In genomic region chr13:67332877-67333276, GRCm38 (mm10) we compare ENCODE assay signal across 8 mouse cellular contexts. TPM values are rescaled to one million over a fixed set of nuclear protein-coding genes. Genes with fewer than 3 reads are reported as not detected.
DNase-seq lines count a peak whose midpoint lies in the region; ATAC-seq and TF ChIP-seq lines count a peak whose summit lies in the region.

No protein-coding gene starts in this region.

- H3K27ac ChIP-seq in heart, adult 2 months: peak overlapping the region; percentile 88
- no peak overlapping the region for H3K27ac ChIP-seq in embryonic fibroblast, embryonic 13.5 days (ENCODE audit: insufficient read depth, low read length)
- peak overlapping the region; percentile 73 for H3K27ac ChIP-seq in limb, embryonic 12.5 days
- no peak overlapping the region for H3K27ac ChIP-seq in neural tube, embryonic 14.5 days (ENCODE audit: low read depth, low read length)

- H3K4me1 ChIP-seq in heart, adult 2 months (ENCODE audit: control insufficient read depth, insufficient read depth, low read length): peaks cover 4% of the 10 kb centered on the region
- H3K4me1 ChIP-seq in embryonic fibroblast, embryonic 13.5 days (ENCODE audit: control insufficient read depth, insufficient read depth, low read length): no peaks in the 10 kb centered on the region
- H3K4me1 ChIP-seq in limb, embryonic 12.5 days (replicated peaks): peaks cover 9% of the 10 kb centered on the region; the same call in 1 of the 2 replicates
- peaks cover 4% of the 10 kb centered on the region; the same call in 1 of the 2 replicates for H3K4me1 ChIP-seq in neural tube, embryonic 14.5 days (ENCODE audit: control insufficient read depth, insufficient read depth, low read length)

- no peaks in the 10 kb centered on the region for H3K27me3 ChIP-seq in heart, adult 2 months (ENCODE audit: control insufficient read depth, insufficient read depth, low read length)
- H3K27me3 ChIP-seq in limb, embryonic 12.5 days: no peaks in the 10 kb centered on the region
- no peaks in the 10 kb centered on the region for H3K27me3 ChIP-seq in neural tube, embryonic 14.5 days (ENCODE audit: control insufficient read depth, insufficient read depth, low read length)

- no peaks in the 10 kb centered on the region; the same call in 1 of the 2 replicates for H3K79me2 ChIP-seq in heart, adult 2 months (replicated peaks; ENCODE audit: control insufficient read depth, insufficient read depth, low read length)

- peak; percentile 27 for ATAC-seq in CD4-positive, CD25-positive, alpha-beta regulatory T cell, adult 4 months
- 0 out of 2 replicates have a peak, but pooled peaks have one; percentile 11 for ATAC-seq in limb, embryonic 12.5 days (ENCODE audit: insufficient number of reproducible peaks, insufficient read depth, low FRiP score, low TSS enrichment, low read depth)
- ATAC-seq in neural tube, embryonic 14.5 days (ENCODE audit: low read depth): peak; percentile 35; the same call in 1 of the 2 replicates

- 47% methylated on average over 1 of the region's 1 CpGs for WGBS in heart, adult 2 months
- 64% methylated on average over 1 of the region's 1 CpGs for WGBS in limb, embryonic 12.5 days
- 75% methylated on average over 1 of the region's 1 CpGs for WGBS in neural tube, embryonic 14.5 days

- H3K4me3 ChIP-seq in heart, adult 2 months: peak overlapping the region; percentile 55
- H3K4me3 ChIP-seq in embryonic fibroblast, embryonic 13.5 days (ENCODE audit: insufficient read depth, low read length): peak overlapping the region; percentile 58
- peak overlapping the region; percentile 55 for H3K4me3 ChIP-seq in limb, embryonic 12.5 days (replicated peaks)
- peak overlapping the region; percentile 40 for H3K4me3 ChIP-seq in neural tube, embryonic 14.5 days (ENCODE audit: low read depth, low read length)

- no peaks in the 10 kb centered on the region for H3K36me3 ChIP-seq in heart, adult 2 months (ENCODE audit: control insufficient read depth, insufficient read depth, low read length)
- H3K36me3 ChIP-seq in limb, embryonic 12.5 days: no peaks in the 10 kb centered on the region
- H3K36me3 ChIP-seq in neural tube, embryonic 14.5 days (ENCODE audit: control insufficient read depth, insufficient read depth, low read length): no peaks in the 10 kb centered on the region

- no peaks in the 10 kb centered on the region for H3K9me3 ChIP-seq in limb, embryonic 12.5 days
- no peaks in the 10 kb centered on the region for H3K9me3 ChIP-seq in neural tube, embryonic 14.5 days (ENCODE audit: control insufficient read depth, low read length)

- H3K4me2 ChIP-seq in limb, embryonic 12.5 days: peak overlapping the region; percentile 70
- H3K4me2 ChIP-seq in neural tube, embryonic 14.5 days (ENCODE audit: low read depth, low read length): peak overlapping the region; percentile 61

- no peak for TF ChIP-seq CTCF in heart, adult 2 months (IDR thresholded peaks at IDR 0.05)
- TF ChIP-seq CTCF in embryonic fibroblast, embryonic 13.5 days (IDR thresholded peaks at IDR 0.05; ENCODE audit: borderline replicate concordance, insufficient read depth, low read length): no peak

- no peak for DNase-seq in heart, adult 2 months
- DNase-seq in heart, adult 8-10 months (ENCODE audit: low spot score): no peak
- DNase-seq in layer of hippocampus, adult 9-11 months: no peak
- DNase-seq in ovary, postnatal 36 days (ENCODE audit: low spot score): no peak

- intact Hi-C loops in heart, adult 2 months (cut with DNase I): loop anchor here (1.0 to 10.0 kb wide), 4 partner anchors 27 to 194 kb away; partner anchors contain the start of genes Gm26965, Gm28044, Zfp457 and Zfp87

- TF ChIP-seq POLR2A in heart, adult 2 months (IDR thresholded peaks at IDR 0.05; ENCODE audit: insufficient read depth, low read depth, low read length): no peak
- no peak for TF ChIP-seq POLR2A in embryonic fibroblast, embryonic 13.5 days (IDR thresholded peaks at IDR 0.05; ENCODE audit: low read depth, low read length)

- H3K9ac ChIP-seq in heart, adult 2 months (ENCODE audit: low read depth, low read length): no peak overlapping the region; the same call in 1 of the 2 replicates
- H3K9ac ChIP-seq in limb, embryonic 12.5 days (replicated peaks): peak overlapping the region; percentile 65
- peak overlapping the region; percentile 39; the same call in 1 of the 2 replicates for H3K9ac ChIP-seq in neural tube, embryonic 14.5 days (replicated peaks; ENCODE audit: low read depth, low read length)

- TF ChIP-seq EP300 in heart, adult 2 months (IDR thresholded peaks at IDR 0.05; ENCODE audit: insufficient read depth, low read depth, low read length): no peak

RNA-seq across cellular contexts. Expression of gene Zfp595, which starts 0.5 kb away (rescaled TPM):
- 1 to 10 TPM; 2.2 to 2.3 TPM for total RNA-seq in heart, adult 2 months (2021)
- 0.66 and 1.1 TPM in 2 replicates for polyA plus RNA-seq in heart, adult 2 months (2012; rRNA removed)
- 1 to 10 TPM; 2.0 to 2.5 (median 2.2) TPM for total RNA-seq in heart, adult 8-10 months (2022)
- 1 to 10 TPM; 6.9 to 7.7 TPM for polyA plus RNA-seq in CD4-positive, CD25-positive, alpha-beta regulatory T cell, adult 4 months (2017; shearing (Covaris generic))
- 6.4 and 8.6 TPM in 2 replicates for polyA plus RNA-seq in embryonic fibroblast, embryonic 13.5 days (2011; ENCODE audit: insufficient read length, low read depth, missing spikeins)
- 1.9 and 3.0 TPM in 2 replicates for polyA plus RNA-seq in limb, embryonic 12.5 days (2016; fragmentation: Nextera tagmentation; extraction: Ambion mirVana)
- 1.8 and 3.0 TPM in 2 replicates for polyA plus RNA-seq in neural tube, embryonic 14.5 days (2014; fragmentation: Nextera tagmentation; extraction: Ambion mirVana)

RNA-seq across cellular contexts. Expression of gene Zfp457, which starts 26.6 kb away (rescaled TPM):
- total RNA-seq in heart, adult 2 months (2021): 1 to 10 TPM; 2.8 to 3.2 TPM
- 1.0 and 2.6 TPM in 2 replicates for polyA plus RNA-seq in heart, adult 2 months (2012; rRNA removed)
- 1 to 10 TPM; 2.3 to 4.5 (median 2.7) TPM for total RNA-seq in heart, adult 8-10 months (2022)
- 1 to 10 TPM in 1 of 2 experiments, under 1 TPM in 1; 0.72 to 1.5 TPM for polyA plus RNA-seq in CD4-positive, CD25-positive, alpha-beta regulatory T cell, adult 4 months (2017; shearing (Covaris generic))
- 0.57 and 1.6 TPM in 2 replicates for polyA plus RNA-seq in embryonic fibroblast, embryonic 13.5 days (2011; ENCODE audit: insufficient read length, low read depth, missing spikeins)
- polyA plus RNA-seq in limb, embryonic 12.5 days (2016; fragmentation: Nextera tagmentation; extraction: Ambion mirVana): 0.47 and 0.58 TPM in 2 replicates
- polyA plus RNA-seq in neural tube, embryonic 14.5 days (2014; fragmentation: Nextera tagmentation; extraction: Ambion mirVana): 1.3 and 1.8 TPM in 2 replicates

RNA-seq across cellular contexts. Expression of gene Gm28044, which starts 27.5 kb away (rescaled TPM):
- 1 to 10 TPM in 1 of 2 experiments, under 1 TPM in 1; 0.89 to 1.6 TPM for total RNA-seq in heart, adult 2 months (2021)
- 1.1 TPM in 1 of 2 replicates, not detected in the other for polyA plus RNA-seq in heart, adult 2 months (2012; rRNA removed)
- total RNA-seq in heart, adult 8-10 months (2022): 1 to 10 TPM; 1.0 to 2.3 (median 1.6) TPM
- 1 to 10 TPM in 1 of 2 experiments, not detected in 1; 2.0 TPM for polyA plus RNA-seq in CD4-positive, CD25-positive, alpha-beta regulatory T cell, adult 4 months (2017; shearing (Covaris generic))
- polyA plus RNA-seq in embryonic fibroblast, embryonic 13.5 days (2011; ENCODE audit: insufficient read length, low read depth, missing spikeins): not detected in 2 replicates
- polyA plus RNA-seq in limb, embryonic 12.5 days (2016; fragmentation: Nextera tagmentation; extraction: Ambion mirVana): not detected in 2 replicates
- polyA plus RNA-seq in neural tube, embryonic 14.5 days (2014; fragmentation: Nextera tagmentation; extraction: Ambion mirVana): not detected in 2 replicates

RNA-seq across cellular contexts. Expression of gene Zfp953, which starts 27.5 kb away (rescaled TPM):
- total RNA-seq in heart, adult 2 months (2021): 1 to 10 TPM in 1 of 2 experiments, under 1 TPM in 1; 0.86 to 1.0 TPM
- polyA plus RNA-seq in heart, adult 2 months (2012; rRNA removed): 0.25 and 0.59 TPM in 2 replicates
- total RNA-seq in heart, adult 8-10 months (2022): 1 to 10 TPM in 3 of 4 experiments, under 1 TPM in 1; 0.86 to 1.3 (median 1.1) TPM
- 1 to 10 TPM; 2.4 to 2.7 TPM for polyA plus RNA-seq in CD4-positive, CD25-positive, alpha-beta regulatory T cell, adult 4 months (2017; shearing (Covaris generic))
- polyA plus RNA-seq in embryonic fibroblast, embryonic 13.5 days (2011; ENCODE audit: insufficient read length, low read depth, missing spikeins): 1.8 and 2.7 TPM in 2 replicates
- 1.2 and 1.3 TPM in 2 replicates for polyA plus RNA-seq in limb, embryonic 12.5 days (2016; fragmentation: Nextera tagmentation; extraction: Ambion mirVana)
- polyA plus RNA-seq in neural tube, embryonic 14.5 days (2014; fragmentation: Nextera tagmentation; extraction: Ambion mirVana): 0.84 and 1.0 TPM in 2 replicates

RNA-seq across cellular contexts. Expression of gene Gm28041, which starts 42.7 kb away (rescaled TPM):
- 1 to 10 TPM; 1.4 to 1.7 TPM for total RNA-seq in heart, adult 2 months (2021)
- polyA plus RNA-seq in heart, adult 2 months (2012; rRNA removed): 0.56 TPM in 1 of 2 replicates, not detected in the other
- total RNA-seq in heart, adult 8-10 months (2022): 1 to 10 TPM in 3 of 4 experiments, under 1 TPM in 1; 0.53 to 1.9 (median 1.3) TPM
- 1 to 10 TPM; 1.0 to 1.1 TPM for polyA plus RNA-seq in CD4-positive, CD25-positive, alpha-beta regulatory T cell, adult 4 months (2017; shearing (Covaris generic))
- 2.3 and 2.4 TPM in 2 replicates for polyA plus RNA-seq in embryonic fibroblast, embryonic 13.5 days (2011; ENCODE audit: insufficient read length, low read depth, missing spikeins)
- polyA plus RNA-seq in limb, embryonic 12.5 days (2016; fragmentation: Nextera tagmentation; extraction: Ambion mirVana): not detected in 2 replicates
- polyA plus RNA-seq in neural tube, embryonic 14.5 days (2014; fragmentation: Nextera tagmentation; extraction: Ambion mirVana): not detected in 2 replicates

Comparison
In these comparisons a context has a peak if more than half of its experiments do, and no peak if none do; other contexts are left out.
1. H3K27ac ChIP-seq: peak in heart, adult 2 months (single experiment) and limb, embryonic 12.5 days (single experiment); none in embryonic fibroblast, embryonic 13.5 days (single experiment) and neural tube, embryonic 14.5 days (single experiment).
2. Peak in every context shown above with its lines, with median percentiles within 50 percentile points of each other: H3K4me3 ChIP-seq and ATAC-seq.